Mouse (Mus musculus): Measurements from ENCODE around the gene Rapsn. TPM values are rescaled to one million over a fixed set of nuclear protein-coding genes. Genes with fewer than 3 reads are reported as not detected.

Gene Rapsn
- polyA plus RNA-seq (2012; rRNA removed) = 1.3 and 1.4 TPM in 2 replicates

GRCm38 (mm10) chr2:91035385-91035784 is at the start of gene Rapsn:
Rapsn (plus strand) TSS chr2:91035620.

DNA sequence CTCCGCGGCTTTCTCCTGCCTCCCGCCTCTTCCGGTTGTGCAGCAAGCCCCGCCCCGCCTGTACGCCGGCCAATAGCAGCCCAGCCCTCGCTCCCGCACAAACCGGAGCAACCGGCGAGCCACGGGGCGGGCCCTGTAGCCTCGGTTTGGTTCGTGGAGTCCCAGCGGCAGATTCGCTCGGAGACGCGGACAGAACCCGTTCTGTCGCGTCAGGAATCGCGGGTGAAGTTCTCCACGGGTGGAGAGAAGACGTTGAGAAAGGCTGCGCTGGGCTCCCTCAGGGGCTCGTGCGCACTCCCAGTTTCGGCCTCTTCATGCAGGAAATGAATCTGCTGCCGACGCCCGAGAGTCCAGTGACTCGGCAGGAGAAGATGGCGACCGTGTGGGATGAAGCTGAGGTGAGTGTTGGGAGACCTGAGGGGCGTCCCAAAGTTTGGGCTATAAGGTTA is 18.5 kb downstream of the Rapsn start, which contains the start of gene Psmc3:
TSS of gene Psmc3 (plus strand) at position 76 of the 449 bp plus-strand sequence.

GRCm38 (mm10) chr2:91070076-91070800 is 34.8 kb downstream of the Rapsn start, which contains the start of gene Slc39a13:
Slc39a13 (minus strand) TSS chr2:91070417.

DNA sequence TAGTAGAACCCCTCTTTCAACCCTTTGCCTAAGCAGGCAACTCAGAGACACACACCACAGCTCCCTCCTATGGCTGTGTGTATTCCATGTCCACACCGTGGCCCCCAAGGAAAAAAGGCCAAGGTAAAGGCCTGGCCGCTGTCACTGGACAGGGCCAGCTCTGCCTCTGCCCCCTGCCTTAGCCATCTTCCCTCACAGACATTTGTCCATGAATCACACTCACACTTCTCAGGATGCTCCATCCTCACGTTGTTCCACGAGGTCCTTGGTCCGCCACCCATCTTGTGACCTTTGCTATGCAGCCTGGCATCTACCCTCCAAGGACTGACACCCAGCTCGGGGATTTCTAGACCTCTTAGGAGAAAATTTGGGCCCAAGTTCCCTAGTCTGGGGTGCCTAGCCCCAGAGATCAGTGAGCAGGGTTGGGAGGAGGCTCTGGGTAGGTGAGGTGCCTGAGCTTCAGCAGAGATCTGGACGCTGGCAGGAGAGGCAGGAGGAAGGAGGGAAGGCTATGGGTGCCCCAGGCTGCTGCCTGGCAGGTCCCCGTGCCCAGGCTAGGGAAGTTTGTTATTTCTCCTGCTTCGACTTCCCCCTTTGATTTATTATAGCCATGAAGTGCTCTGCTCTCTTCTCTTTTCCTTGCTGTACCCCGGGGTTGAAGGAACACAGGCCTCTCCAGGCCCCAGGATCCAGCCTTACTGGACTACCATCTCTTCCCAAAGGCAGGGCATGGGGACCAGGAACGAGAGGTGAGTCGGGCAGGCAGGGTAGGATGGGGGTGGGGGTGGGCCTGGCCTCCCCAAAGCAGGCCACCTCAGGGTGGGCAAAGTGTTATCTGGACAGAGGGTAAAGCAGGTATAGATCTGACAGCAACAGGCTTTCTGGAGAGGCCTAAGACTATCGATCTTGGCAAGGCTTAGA is 46.6 kb downstream of the Rapsn start, which contains the start of gene Spi1:
TSS of gene Spi1 (plus strand) at position 616 of the 921 bp plus-strand sequence.

Other genes with a start within 250 kb of the Rapsn start
- 10.6 and 13.3 TPM in 2 replicates for gene Mtch2, start 188.5 kb upstream of the Rapsn start, polyA plus RNA-seq (2012; rRNA removed)
- gene C1qtnf4, start 149.8 kb upstream of the Rapsn start, polyA plus RNA-seq (2012; rRNA removed) = 15.3 and 40.4 TPM in 2 replicates
- gene Kbtbd4, start 130.9 kb upstream of the Rapsn start, polyA plus RNA-seq (2012; rRNA removed) = 5.2 and 5.5 TPM in 2 replicates
- 61.9 and 81.8 TPM in 2 replicates for gene Ndufs3, start 130.8 kb upstream of the Rapsn start, polyA plus RNA-seq (2012; rRNA removed)
- 10.4 and 11.2 TPM in 2 replicates for gene Celf1, start 95.2 kb upstream of the Rapsn start, polyA plus RNA-seq (2012; rRNA removed)
- gene Psmc3, start 18.4 kb downstream of the Rapsn start, polyA plus RNA-seq (2012; rRNA removed) = 20.1 and 21.7 TPM in 2 replicates
- 28.1 and 29.9 TPM in 2 replicates for gene Slc39a13, start 34.8 kb downstream of the Rapsn start, polyA plus RNA-seq (2012; rRNA removed)
- 9.2 and 13.9 TPM in 2 replicates for gene Spi1, start 46.8 kb downstream of the Rapsn start, polyA plus RNA-seq (2012; rRNA removed)
- gene Mybpc3, start 82.5 kb downstream of the Rapsn start, polyA plus RNA-seq (2012; rRNA removed) = 0.02 TPM in 1 of 2 replicates, not detected in the other
- gene Madd, start 148.2 kb downstream of the Rapsn start, polyA plus RNA-seq (2012; rRNA removed) = 5.3 and 6.8 TPM in 2 replicates
- 7.9 and 9.2 TPM in 2 replicates for gene Nr1h3, start 167.2 kb downstream of the Rapsn start, polyA plus RNA-seq (2012; rRNA removed)
- gene Acp2, start 167.3 kb downstream of the Rapsn start, polyA plus RNA-seq (2012; rRNA removed) = 6.9 and 9.8 TPM in 2 replicates
- 3.2 and 4.9 TPM in 2 replicates for gene Ddb2, start 201.4 kb downstream of the Rapsn start, polyA plus RNA-seq (2012; rRNA removed)
- 22.0 and 22.8 TPM in 2 replicates for gene Pacsin3, start 220.3 kb downstream of the Rapsn start, polyA plus RNA-seq (2012; rRNA removed)
- gene Arfgap2, start 229.4 kb downstream of the Rapsn start, polyA plus RNA-seq (2012; rRNA removed) = 25.0 and 25.2 TPM in 2 replicates

Measured in stomach, adult 2 months (tissue).